Mouse (Mus musculus) leukemia stem cell, adult 10-12 weeks (primary cell): ENCODE measurements around the gene Icam4. TPM values are rescaled to one million over a fixed set of nuclear protein-coding genes. Genes with fewer than 3 reads are reported as not detected.

Source experiments
- polyA plus RNA-seq: library from polyadenylated mRNA; stranded (reverse); fragments of >175 nt; gene quantifications from 2 replicates; pipeline ENCODE4 v1.2.3, GENCODE M21; 2012; ENCODE audit warnings: low replicate concordance

The Icam4 gene
- 75.9 and 114 TPM in 2 replicates for polyA plus RNA-seq

DNA sequence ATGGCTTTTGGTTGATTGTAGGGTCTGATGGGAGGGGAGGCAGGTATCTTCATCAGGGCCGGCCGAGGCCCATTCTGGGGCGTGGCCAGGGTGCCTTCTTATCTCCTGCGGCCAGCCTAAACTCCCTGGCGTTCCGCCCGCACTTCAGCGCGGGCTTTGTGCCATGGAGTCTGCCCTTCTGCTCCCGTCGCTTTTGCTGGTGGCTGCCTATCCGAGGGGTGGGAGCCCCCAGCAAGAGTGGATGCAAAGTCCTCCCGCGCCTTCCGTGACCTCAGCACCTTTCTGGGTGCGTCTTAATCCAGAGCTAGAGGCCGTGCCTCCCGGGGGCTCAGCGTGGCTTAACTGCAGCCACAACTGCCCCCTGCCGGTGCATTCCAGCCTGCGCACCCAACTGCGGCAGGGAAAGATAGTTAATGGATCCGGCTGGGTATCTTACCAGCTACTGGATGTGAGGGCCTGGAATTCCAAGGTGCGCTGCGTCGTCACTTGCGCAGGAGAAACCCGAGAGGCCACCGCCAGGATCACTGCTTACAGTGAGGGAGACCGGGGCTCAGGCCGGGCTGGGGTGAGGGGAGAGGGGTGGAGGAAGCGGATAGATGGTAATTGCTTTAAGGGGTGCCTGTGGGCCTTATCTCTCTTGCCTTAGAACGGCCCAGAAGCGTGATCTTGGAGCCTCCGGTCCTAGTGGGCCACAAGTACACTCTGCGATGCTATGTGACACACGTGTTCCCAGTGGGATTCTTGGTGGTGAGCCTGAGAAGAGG is at the start of gene Icam4:
Gene Icam4, plus strand, starts transcription at position 83 of the 764 bp plus-strand sequence.

DNA sequence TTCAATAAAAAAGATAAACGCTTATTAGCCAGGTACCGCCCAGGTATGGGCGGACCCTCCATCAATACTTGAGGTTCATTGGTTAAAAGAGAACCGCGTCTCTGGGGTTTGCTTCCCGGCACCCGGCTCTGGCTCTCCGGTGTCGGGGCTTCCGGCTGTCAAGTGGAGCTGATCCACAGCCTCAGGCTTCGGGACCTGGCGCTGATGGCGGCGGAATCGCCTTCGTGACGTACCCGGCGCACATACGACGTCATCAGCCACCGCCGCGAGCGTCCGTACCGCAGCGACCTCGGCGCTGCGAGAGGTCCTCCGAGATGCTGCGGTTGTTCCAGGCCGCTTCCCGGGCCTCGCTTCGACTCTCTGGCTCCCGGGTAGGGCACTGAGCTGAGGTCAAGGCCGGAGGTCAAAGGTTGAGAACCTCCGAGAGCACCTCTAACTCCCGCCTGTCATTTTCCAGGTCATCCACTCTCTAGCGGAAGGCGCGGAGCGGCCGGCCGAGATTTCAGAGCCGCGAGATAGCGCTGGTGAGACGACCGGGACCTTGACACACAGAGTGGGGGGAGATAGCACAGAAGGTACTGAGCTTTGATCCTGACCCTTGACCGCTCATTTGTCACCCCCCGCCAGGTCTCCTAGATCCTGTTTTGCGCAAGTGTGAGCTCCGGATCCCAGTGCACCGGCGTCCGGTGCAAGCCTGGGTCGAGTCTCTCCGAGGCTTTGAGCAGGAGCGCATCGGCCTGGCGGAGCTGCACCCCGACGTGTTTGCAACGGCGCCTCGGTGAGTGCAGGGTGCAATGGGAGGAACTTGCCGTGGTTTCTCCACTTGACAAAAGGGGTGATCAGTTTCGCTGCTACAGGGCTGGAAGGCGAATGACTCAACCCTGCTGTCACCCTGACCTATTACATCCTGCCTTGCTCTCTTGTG is 26.3 kb upstream of the Icam4 start, which contains the start of gene Mrpl4:
Gene Mrpl4, plus strand, starts transcription at position 112 of the 925 bp plus-strand sequence.

DNA sequence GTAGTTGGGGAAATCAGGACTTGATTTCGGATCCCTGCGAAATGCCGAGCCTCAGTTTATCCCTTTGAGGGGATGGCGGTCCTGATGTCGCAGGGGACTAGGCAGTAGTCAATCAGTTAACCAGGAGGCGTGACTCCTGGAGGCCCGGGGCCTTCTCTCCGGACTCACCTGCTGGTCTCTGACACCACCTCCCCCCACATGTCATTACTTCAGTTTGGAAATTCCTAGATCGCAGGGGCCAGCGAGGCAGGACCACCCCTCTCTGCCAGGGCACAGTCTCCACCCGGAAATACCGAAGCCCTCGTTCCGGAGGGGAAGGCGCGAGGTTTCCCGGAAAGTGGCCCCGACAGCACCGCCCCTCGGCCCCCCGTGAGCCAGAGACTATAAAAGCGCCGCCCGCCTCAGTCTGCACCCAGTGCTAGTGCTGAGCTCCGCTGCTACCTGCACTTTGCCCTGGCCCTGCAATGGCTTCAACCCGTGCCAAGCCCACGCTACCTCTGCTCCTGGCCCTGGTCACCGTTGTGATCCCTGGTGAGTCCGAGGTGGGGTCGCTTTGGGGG is 13.5 kb upstream of the Icam4 start, which contains the start of gene Icam1:
Gene Icam1, plus strand, starts transcription at position 415 of the 560 bp plus-strand sequence.

DNA sequence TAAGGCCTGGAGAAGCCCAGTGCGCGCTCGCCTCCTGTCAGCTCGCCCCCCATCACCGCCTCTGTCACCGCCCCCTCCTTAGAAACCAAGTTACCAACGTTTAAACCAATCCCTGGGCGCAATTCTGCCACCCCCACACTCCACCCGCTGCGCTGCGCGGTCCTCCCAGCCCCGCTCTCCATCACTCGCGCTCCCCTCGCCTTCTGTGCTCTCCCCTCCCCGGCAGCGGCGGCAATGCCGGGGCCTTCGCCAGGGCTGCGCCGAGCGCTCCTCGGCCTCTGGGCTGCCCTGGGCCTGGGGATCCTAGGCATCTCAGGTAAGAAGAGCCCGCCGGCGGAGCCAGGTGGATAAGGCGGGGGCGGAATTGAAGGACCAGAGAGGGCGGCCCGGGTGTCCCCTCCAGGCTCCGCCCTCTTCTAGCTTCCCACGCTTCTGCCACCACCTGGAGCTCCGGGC is 2.8 kb downstream of the Icam4 start, which contains the start of gene Icam5:
Gene Icam5, plus strand, starts transcription at position 178 of the 456 bp plus-strand sequence.

DNA sequence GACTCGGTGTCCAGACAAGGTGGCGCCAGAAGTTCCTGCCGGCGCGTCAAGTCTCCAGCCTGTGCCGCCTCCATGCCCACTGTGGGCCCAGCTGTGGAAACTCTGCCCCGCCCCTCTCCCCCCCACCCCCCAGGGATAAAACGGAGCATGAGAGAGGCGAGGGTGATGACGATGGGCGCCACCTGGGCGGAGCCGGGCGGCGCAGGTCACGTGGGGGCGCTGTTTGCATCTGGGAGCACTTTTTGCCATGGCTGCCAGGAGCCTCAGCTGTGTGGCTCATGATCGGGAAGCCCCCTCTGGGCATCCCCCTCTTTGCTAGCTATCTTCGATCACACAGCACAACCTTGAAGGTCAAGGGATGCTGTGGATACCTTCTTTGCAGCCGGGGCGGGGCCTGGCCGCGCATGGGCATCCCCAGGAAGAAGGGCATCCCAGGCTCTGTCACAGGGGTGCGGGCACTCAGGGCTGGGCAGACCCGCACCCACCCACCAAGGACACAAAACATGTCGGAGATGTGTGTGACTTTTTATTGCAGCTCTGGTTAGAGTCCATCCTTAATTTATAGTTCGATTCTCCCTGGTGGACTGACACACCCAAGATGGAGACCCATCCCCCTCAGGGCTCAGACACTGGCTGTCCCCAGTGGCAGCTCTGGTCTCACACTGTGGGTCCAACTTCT is 38.0 kb downstream of the Icam4 start, which contains the start of gene Zglp1:
Gene Zglp1, minus strand, starts transcription at position 88 of the 679 bp plus-strand sequence.

DNA sequence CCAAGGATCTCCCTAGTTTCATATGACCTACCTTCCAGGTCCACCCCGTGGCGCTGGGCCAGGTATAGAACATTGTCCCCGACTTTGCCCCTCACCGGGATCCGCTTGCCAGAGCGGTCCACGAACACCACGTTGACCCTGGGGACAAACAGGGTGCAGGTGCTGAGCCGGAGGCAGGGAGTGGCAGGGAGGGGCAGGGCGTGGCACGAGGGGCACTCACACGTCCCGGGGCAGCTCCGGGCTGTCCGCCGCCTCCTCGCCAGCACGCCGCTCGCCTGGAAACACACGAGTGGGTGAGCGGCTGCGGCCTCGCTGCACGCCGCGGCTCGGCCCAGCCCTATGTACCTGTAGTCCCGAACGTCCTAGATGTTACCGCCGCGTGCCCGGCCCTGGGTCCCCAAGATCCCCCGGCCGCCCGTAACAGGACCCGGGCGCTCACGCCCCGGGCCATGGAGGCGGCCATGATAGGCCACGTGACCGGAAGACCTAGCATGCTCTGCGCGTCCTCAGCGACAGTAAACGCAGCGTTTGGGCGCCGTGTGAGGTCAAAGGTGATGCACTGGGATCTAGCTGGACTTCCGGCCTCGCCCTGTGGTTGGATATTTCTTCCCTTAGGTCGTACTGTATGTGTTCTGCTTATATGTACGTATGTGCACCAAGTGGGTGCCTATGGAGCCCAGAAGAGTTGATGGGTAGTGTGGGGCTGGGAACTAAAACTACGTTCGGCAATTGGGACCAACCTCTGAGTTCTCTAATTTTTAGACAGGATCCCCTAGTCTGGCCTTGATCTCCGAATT is 44.1 kb downstream of the Icam4 start, which contains the start of the genes Gm49373 and Fdx1l:
Gene Gm49373, minus strand, starts transcription at position 53 of the 797 bp plus-strand sequence.
Gene Fdx1l, minus strand, starts transcription at position 571 of the 797 bp plus-strand sequence.

Other genes starting within 250 kb of the Icam4 start
- gene Col5a3, start 214.3 kb upstream of the Icam4 start, polyA plus RNA-seq, result 0.24 and 0.25 TPM in 2 replicates
- not detected in 2 replicates for gene Rdh8, start 210.9 kb upstream of the Icam4 start, polyA plus RNA-seq
- 60.4 and 133 TPM in 2 replicates for gene A230050P20Rik, start 160.7 kb upstream of the Icam4 start, polyA plus RNA-seq
- 1.7 and 3.7 TPM in 2 replicates for gene Angptl6, start 149.6 kb upstream of the Icam4 start, polyA plus RNA-seq
- 202 and 218 TPM in 2 replicates for gene Ppan, start 141.2 kb upstream of the Icam4 start, polyA plus RNA-seq
- 272 and 644 TPM in 2 replicates for gene Eif3g, start 130.8 kb upstream of the Icam4 start, polyA plus RNA-seq
- 96.3 and 121 TPM in 2 replicates for gene Dnmt1, start 69.5 kb upstream of the Icam4 start, polyA plus RNA-seq
- gene S1pr2, start 52.6 kb upstream of the Icam4 start, polyA plus RNA-seq, result 2.7 and 3.3 TPM in 2 replicates
- gene Mrpl4, start 26.6 kb upstream of the Icam4 start, polyA plus RNA-seq, result 27.8 and 104 TPM in 2 replicates
- gene Icam1, start 13.4 kb upstream of the Icam4 start, polyA plus RNA-seq, result 8.4 and 14.7 TPM in 2 replicates
- gene Icam5, start 2.7 kb downstream of the Icam4 start, polyA plus RNA-seq, result 4.4 and 5.0 TPM in 2 replicates
- gene Zglp1, start 37.7 kb downstream of the Icam4 start, polyA plus RNA-seq, result 9.5 and 16.3 TPM in 2 replicates
- gene Gm49373, start 43.7 kb downstream of the Icam4 start, polyA plus RNA-seq, result 0.89 and 1.4 TPM in 2 replicates
- 20.4 and 31.7 TPM in 2 replicates for gene Fdx1l, start 44.2 kb downstream of the Icam4 start, polyA plus RNA-seq
- 63.3 and 174 TPM in 2 replicates for gene Gm38431, start 62.6 kb downstream of the Icam4 start, polyA plus RNA-seq
- 330 and 599 TPM in 2 replicates for gene Raver1, start 62.6 kb downstream of the Icam4 start, polyA plus RNA-seq
- gene Tyk2, start 101.9 kb downstream of the Icam4 start, polyA plus RNA-seq, result 17.6 and 27.7 TPM in 2 replicates
- 161 and 213 TPM in 2 replicates for gene Cdc37, start 120.6 kb downstream of the Icam4 start, polyA plus RNA-seq
- 15.6 and 28.8 TPM in 2 replicates for gene Pde4a, start 136.3 kb downstream of the Icam4 start, polyA plus RNA-seq
- 71.0 and 87.9 TPM in 2 replicates for gene Keap1, start 210.0 kb downstream of the Icam4 start, polyA plus RNA-seq
- gene S1pr5, start 219.1 kb downstream of the Icam4 start, polyA plus RNA-seq, result 2.2 and 3.1 TPM in 2 replicates
- gene Atg4d, start 235.9 kb downstream of the Icam4 start, polyA plus RNA-seq, result 101 and 110 TPM in 2 replicates